8 mouse cellular contexts compared by ENCODE assay signal in the genomic region with DNA sequence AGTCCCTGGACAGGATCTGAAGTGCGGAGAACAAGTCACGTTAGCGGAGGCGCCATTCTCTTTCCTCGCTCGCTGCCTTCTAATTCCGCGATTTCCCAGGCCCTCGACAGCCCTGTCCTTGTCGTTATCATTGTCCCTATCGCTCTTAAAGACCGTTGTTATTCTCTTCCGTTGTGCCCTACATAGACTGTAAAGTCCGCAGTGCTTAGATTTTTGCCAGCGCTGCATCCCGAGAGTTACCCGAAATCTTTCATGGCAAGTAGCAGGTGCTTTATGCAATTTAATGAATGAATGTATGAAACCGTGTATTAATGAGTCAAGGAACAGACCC. TPM values are rescaled to one million over a fixed set of nuclear protein-coding genes. Genes with fewer than 3 reads are reported as not detected.
DNase-seq lines count a peak whose midpoint lies in the region; ATAC-seq and TF ChIP-seq lines count a peak whose summit lies in the region.

No protein-coding gene starts in this region.

- H3K27me3 ChIP-seq in heart, embryonic 11.5 days (ENCODE audit: control insufficient read depth, insufficient read depth, low read length), result no peaks in the 10 kb centered on the region
- no peaks in the 10 kb centered on the region for H3K27me3 ChIP-seq in hindbrain, embryonic 11.5 days (ENCODE audit: control insufficient read depth, insufficient read depth, low read length)

- peaks cover 9% of the 10 kb centered on the region for H3K4me1 ChIP-seq in heart, embryonic 11.5 days (ENCODE audit: control insufficient read depth, insufficient read depth, low read length)
- H3K4me1 ChIP-seq in ES-E14 (ENCODE audit: control insufficient read depth in 2 of 2, insufficient read depth in 2 of 2, low read length in 2 of 2, poor library complexity in 1 of 2), result 0 out of 4 replicates have a peak, but pooled peaks cover 0 to 2% of the 10 kb centered on the region in 2 experiments
- H3K4me1 ChIP-seq in hindbrain, embryonic 11.5 days (replicated peaks; ENCODE audit: control insufficient read depth, insufficient read depth, low read length), result peaks cover 3% of the 10 kb centered on the region; the same call in 1 of the 2 replicates

- H3K9ac ChIP-seq in heart, embryonic 11.5 days (ENCODE audit: low read depth, low read length), result peak overlapping the region; percentile 86
- peak overlapping the region; percentile 76 for H3K9ac ChIP-seq in ES-E14 (ENCODE audit: insufficient read depth, low read depth, low read length, poor library complexity, severe bottlenecking)
- peak overlapping the region; percentile 70 for H3K9ac ChIP-seq in hindbrain, embryonic 11.5 days (ENCODE audit: low read depth, low read length)

- peaks cover 14% of the 10 kb centered on the region for H3K36me3 ChIP-seq in heart, embryonic 11.5 days (ENCODE audit: control insufficient read depth, insufficient read depth, low read length)
- H3K36me3 ChIP-seq in ES-E14 (ENCODE audit: control insufficient read depth, insufficient read depth, low read length, poor library complexity, severe bottlenecking), result peaks cover 21% of the 10 kb centered on the region
- H3K36me3 ChIP-seq in hindbrain, embryonic 11.5 days (ENCODE audit: control insufficient read depth, insufficient read depth, low read length), result peaks cover 7% of the 10 kb centered on the region

- no peaks in the 10 kb centered on the region; the same call in 1 of the 2 replicates for H3K9me3 ChIP-seq in heart, embryonic 11.5 days (replicated peaks; ENCODE audit: control insufficient read depth, low read length)
- H3K9me3 ChIP-seq in ES-E14 (ENCODE audit: control insufficient read depth, insufficient read depth, low read depth, low read length), result no peaks in the 10 kb centered on the region
- no peaks in the 10 kb centered on the region for H3K9me3 ChIP-seq in hindbrain, embryonic 11.5 days (ENCODE audit: control insufficient read depth, low read length)

- H3K27ac ChIP-seq in heart, embryonic 11.5 days (ENCODE audit: low read depth, low read length), result peak overlapping the region; percentile 76
- H3K27ac ChIP-seq in ES-E14 (ENCODE audit: insufficient read depth, low read depth, low read length, poor library complexity, severe bottlenecking), result no peak overlapping the region; the same call in 1 of the 2 replicates
- H3K27ac ChIP-seq in hindbrain, embryonic 11.5 days (ENCODE audit: low read depth, low read length), result peak overlapping the region; percentile 72

- H3K4me2 ChIP-seq in heart, embryonic 11.5 days, result peak overlapping the region; percentile 84
- H3K4me2 ChIP-seq in hindbrain, embryonic 11.5 days (replicated peaks; ENCODE audit: low read depth, low read length), result peak overlapping the region; percentile 81

- no peak for DNase-seq in heart, adult 8-10 months (ENCODE audit: low spot score)
- no peak for DNase-seq in ES-E14 (ENCODE audit: low read depth, low spot score)
- no peak for DNase-seq in hindbrain, embryonic 11.5 days (ENCODE audit: low spot score)
- no peak for DNase-seq in natural killer cell, adult 2 months (ENCODE audit: low spot score in 2 of 2)
- DNase-seq in yolk sac, embryonic 10.5 days (ENCODE audit: low spot score), result no peak
- DNase-seq in frontal cortex, postnatal 25 days (ENCODE audit: low spot score in 2 of 2), result no peak

- in situ Hi-C loops in ES-E14 (cut with MboI; ENCODE audit: low sequenced_read_pairs in 2 of 2, unreplicated experiment in 2 of 2), result no loop called here

- peak overlapping the region; percentile 84 for H3K4me3 ChIP-seq in heart, embryonic 11.5 days (ENCODE audit: low read depth, low read length)
- peak overlapping the region; percentile 73 to 86 for H3K4me3 ChIP-seq in ES-E14 (ENCODE audit: insufficient read depth in 1 of 2, low read depth in 1 of 2, low read length in 2 of 2, poor library complexity in 1 of 2, severe bottlenecking in 1 of 2)
- peak overlapping the region; percentile 90 for H3K4me3 ChIP-seq in hindbrain, embryonic 11.5 days (ENCODE audit: low read depth, low read length)

- ATAC-seq in heart, embryonic 11.5 days (replicated peaks; ENCODE audit: insufficient number of reproducible peaks, low FRiP score, low TSS enrichment), result no peak
- ATAC-seq in hindbrain, embryonic 11.5 days (ENCODE audit: low FRiP score), result peak; percentile 42; the same call in 1 of the 2 replicates
- ATAC-seq in megakaryocyte progenitor cell, adult 5-6 weeks (replicated peaks; ENCODE audit: poor library complexity), result peak; percentile 18

- WGBS in heart, embryonic 11.5 days (ENCODE audit: insufficient replicate concordance), result under 1% methylated on average over 18 of the region's 18 CpGs
- WGBS in hindbrain, embryonic 11.5 days, result 1% methylated on average over 18 of the region's 18 CpGs

TF ChIP-seq in ES-E14, 5 proteins besides CTCF, POLR2A, EP300 and RAD21:
- TF ChIP-seq MAFK (IDR thresholded peaks at IDR 0.05; ENCODE audit: insufficient read depth, low read depth, low read length), result no peak
- TF ChIP-seq HCFC1 (IDR thresholded peaks at IDR 0.05; ENCODE audit: borderline replicate concordance, insufficient read depth, low read length), result no peak
- no peak for TF ChIP-seq ZNF384 (IDR thresholded peaks at IDR 0.05; ENCODE audit: low read depth, low read length)
- no peak for TF ChIP-seq CHD2 (IDR thresholded peaks at IDR 0.05; ENCODE audit: low read depth, low read length)
- TF ChIP-seq ZC3H11A (IDR thresholded peaks at IDR 0.05; ENCODE audit: borderline replicate concordance, low read depth, low read length), result no peak
TF ChIP-seq in ES-E14: peak in this region for 0.

RNA-seq across cellular contexts. Expression of gene Cox6a1, which starts 0.4 kb away (rescaled TPM):
- polyA plus RNA-seq in heart, embryonic 11.5 days (2014; fragmentation: Nextera tagmentation; extraction: Ambion mirVana), result 1,289 and 1,331 TPM in 2 replicates
- 100 to 1,000 TPM; 205 to 218 (median 216) TPM for total RNA-seq in heart, adult 8-10 months (2022)
- 936 and 1,706 TPM in 2 replicates for total RNA-seq in ES-E14 (2012; rRNA removed)
- polyA plus RNA-seq in hindbrain, embryonic 11.5 days (2014; fragmentation: Nextera tagmentation; extraction: Ambion mirVana), result 811 and 829 TPM in 2 replicates
- 365 and 372 TPM in 2 replicates for total RNA-seq in megakaryocyte progenitor cell, adult 5-6 weeks (2015)
- total RNA-seq in megakaryocyte progenitor cell, adult 5-6 weeks (2017), result 67.5 and 102 TPM in 2 replicates

RNA-seq across cellular contexts. Expression of gene Triap1, which starts 8.2 kb away (rescaled TPM):
- polyA plus RNA-seq in heart, embryonic 11.5 days (2014; fragmentation: Nextera tagmentation; extraction: Ambion mirVana), result 40.4 and 43.9 TPM in 2 replicates
- 10 to 100 TPM; 25.5 to 27.4 (median 25.8) TPM for total RNA-seq in heart, adult 8-10 months (2022)
- total RNA-seq in ES-E14 (2012; rRNA removed), result 21.5 and 30.7 TPM in 2 replicates
- 56.8 and 60.0 TPM in 2 replicates for polyA plus RNA-seq in hindbrain, embryonic 11.5 days (2014; fragmentation: Nextera tagmentation; extraction: Ambion mirVana)
- 39.1 and 43.1 TPM in 2 replicates for total RNA-seq in megakaryocyte progenitor cell, adult 5-6 weeks (2015)
- total RNA-seq in megakaryocyte progenitor cell, adult 5-6 weeks (2017), result 17.7 and 25.3 TPM in 2 replicates

RNA-seq across cellular contexts. Expression of gene Gatc, which starts 8.2 kb away (rescaled TPM):
- polyA plus RNA-seq in heart, embryonic 11.5 days (2014; fragmentation: Nextera tagmentation; extraction: Ambion mirVana), result 27.0 and 31.0 TPM in 2 replicates
- total RNA-seq in heart, adult 8-10 months (2022), result 10 to 100 TPM; 17.5 to 21.2 (median 19.4) TPM
- total RNA-seq in ES-E14 (2012; rRNA removed), result 1.9 and 3.1 TPM in 2 replicates
- polyA plus RNA-seq in hindbrain, embryonic 11.5 days (2014; fragmentation: Nextera tagmentation; extraction: Ambion mirVana), result 43.0 and 51.2 TPM in 2 replicates
- total RNA-seq in megakaryocyte progenitor cell, adult 5-6 weeks (2015), result 68.9 and 78.9 TPM in 2 replicates
- total RNA-seq in megakaryocyte progenitor cell, adult 5-6 weeks (2017), result 10.7 and 11.2 TPM in 2 replicates

RNA-seq across cellular contexts. Expression of gene Srsf9, which starts 22.2 kb away (rescaled TPM):
- polyA plus RNA-seq in heart, embryonic 11.5 days (2014; fragmentation: Nextera tagmentation; extraction: Ambion mirVana), result 140 and 149 TPM in 2 replicates
- 10 to 100 TPM; 14.2 to 15.5 (median 14.4) TPM for total RNA-seq in heart, adult 8-10 months (2022)
- 42.6 and 57.2 TPM in 2 replicates for total RNA-seq in ES-E14 (2012; rRNA removed)
- 305 and 320 TPM in 2 replicates for polyA plus RNA-seq in hindbrain, embryonic 11.5 days (2014; fragmentation: Nextera tagmentation; extraction: Ambion mirVana)
- total RNA-seq in megakaryocyte progenitor cell, adult 5-6 weeks (2015), result 76.3 and 79.7 TPM in 2 replicates
- total RNA-seq in megakaryocyte progenitor cell, adult 5-6 weeks (2017), result 96.3 and 102 TPM in 2 replicates

RNA-seq across cellular contexts. Expression of gene Dynll1, which starts 48.4 kb away (rescaled TPM):
- polyA plus RNA-seq in heart, embryonic 11.5 days (2014; fragmentation: Nextera tagmentation; extraction: Ambion mirVana), result 1,523 and 1,540 TPM in 2 replicates
- 10 to 100 TPM; 52.9 to 84.2 (median 71.3) TPM for total RNA-seq in heart, adult 8-10 months (2022)
- 575 and 753 TPM in 2 replicates for total RNA-seq in ES-E14 (2012; rRNA removed)
- 1,538 and 1,558 TPM in 2 replicates for polyA plus RNA-seq in hindbrain, embryonic 11.5 days (2014; fragmentation: Nextera tagmentation; extraction: Ambion mirVana)
- total RNA-seq in megakaryocyte progenitor cell, adult 5-6 weeks (2015), result 690 and 788 TPM in 2 replicates
- total RNA-seq in megakaryocyte progenitor cell, adult 5-6 weeks (2017), result 334 and 365 TPM in 2 replicates
